Mouse (Mus musculus): ENCODE results near the gene Myoz2. TPM values are rescaled to one million over a fixed set of nuclear protein-coding genes. Genes with fewer than 3 reads are reported as not detected.

Gene Myoz2
- 100 to 1,000 TPM; 268 to 314 TPM for total RNA-seq (2021)
- long read RNA-seq, experiment 1, transcript Myoz2-201 (6 exons, 1,181 nt) = major isoform, 119 of 141 reads
- long read RNA-seq, experiment 1, partial matches to known transcripts = 4 of 141 reads
- long read RNA-seq, experiment 1, other reads (novel, unspliced or antisense) = 13 of 141 reads
- long read RNA-seq, experiment 2, transcript Myoz2-201 (6 exons, 1,181 nt) = major isoform, 128 of 151 reads
- long read RNA-seq, experiment 2, transcript Myoz2-204 (6 exons, 824 nt) = minor isoform, 5 of 151 reads
- long read RNA-seq, experiment 2, partial matches to known transcripts = 5 of 151 reads
- long read RNA-seq, experiment 2, other reads (novel, unspliced or antisense) = 8 of 151 reads

DNA sequence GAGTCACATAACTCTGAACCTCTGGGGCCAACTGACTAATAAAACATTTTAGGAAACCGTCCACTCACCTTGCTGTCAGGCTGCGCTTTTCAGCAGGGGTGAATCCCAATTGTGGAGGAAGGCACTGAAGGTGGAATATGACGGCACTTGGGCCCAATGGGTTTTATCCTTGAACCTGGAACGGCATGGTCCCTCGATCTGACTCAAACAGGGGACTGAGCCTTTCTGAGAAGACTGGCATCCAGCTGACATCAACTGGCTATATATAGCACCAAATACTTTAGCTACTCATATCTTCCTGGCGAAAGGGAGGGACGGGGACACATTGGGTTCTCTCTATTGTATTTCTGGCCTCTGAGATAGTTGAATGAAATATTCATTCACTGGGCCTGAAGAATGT is at the start of gene Myoz2:
Gene Myoz2 (minus strand): TSS at position 264 of the 400 bp plus-strand sequence.
- no peak for DNase-seq

DNA sequence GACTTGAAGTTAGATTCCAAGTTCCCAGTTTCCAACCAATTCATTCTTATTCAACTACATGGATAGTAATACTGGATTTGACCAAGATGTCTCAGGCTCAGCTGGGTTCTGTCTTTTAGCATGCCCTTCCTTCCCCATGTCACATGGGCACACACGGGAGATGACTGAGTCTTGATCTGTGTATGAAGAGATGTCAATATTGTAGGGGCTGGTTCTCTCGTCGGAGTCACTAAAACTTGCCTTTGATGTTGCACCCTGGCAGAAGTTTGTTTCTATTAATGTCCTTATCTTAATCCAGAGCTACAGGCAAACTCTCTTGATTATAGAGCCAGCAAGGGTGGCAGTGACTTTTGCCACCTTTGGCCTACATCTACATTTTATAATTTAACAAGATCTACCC is 46.9 kb upstream of the Myoz2 start:
- DNase-seq = no peak

DNA sequence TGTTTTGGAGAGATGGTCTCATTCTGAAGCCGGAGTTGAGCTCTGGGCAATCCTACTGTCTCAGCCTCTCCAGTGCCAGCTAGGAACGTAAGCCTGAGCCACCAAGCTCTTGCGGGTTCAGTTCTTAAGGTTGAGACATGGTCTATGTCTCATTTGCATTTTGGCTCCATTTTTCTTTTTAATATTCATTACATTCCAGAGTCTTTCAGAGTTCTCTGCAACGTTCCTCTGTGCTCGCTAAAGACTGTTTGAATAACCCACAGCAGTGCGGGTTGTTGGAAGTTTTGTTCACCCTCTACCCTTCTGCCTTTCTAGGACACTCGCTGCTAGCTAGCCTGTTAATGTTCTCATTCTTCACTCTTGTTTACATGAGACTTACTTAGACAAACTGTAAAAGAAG is 46.1 kb upstream of the Myoz2 start:
- DNase-seq = no peak

DNA sequence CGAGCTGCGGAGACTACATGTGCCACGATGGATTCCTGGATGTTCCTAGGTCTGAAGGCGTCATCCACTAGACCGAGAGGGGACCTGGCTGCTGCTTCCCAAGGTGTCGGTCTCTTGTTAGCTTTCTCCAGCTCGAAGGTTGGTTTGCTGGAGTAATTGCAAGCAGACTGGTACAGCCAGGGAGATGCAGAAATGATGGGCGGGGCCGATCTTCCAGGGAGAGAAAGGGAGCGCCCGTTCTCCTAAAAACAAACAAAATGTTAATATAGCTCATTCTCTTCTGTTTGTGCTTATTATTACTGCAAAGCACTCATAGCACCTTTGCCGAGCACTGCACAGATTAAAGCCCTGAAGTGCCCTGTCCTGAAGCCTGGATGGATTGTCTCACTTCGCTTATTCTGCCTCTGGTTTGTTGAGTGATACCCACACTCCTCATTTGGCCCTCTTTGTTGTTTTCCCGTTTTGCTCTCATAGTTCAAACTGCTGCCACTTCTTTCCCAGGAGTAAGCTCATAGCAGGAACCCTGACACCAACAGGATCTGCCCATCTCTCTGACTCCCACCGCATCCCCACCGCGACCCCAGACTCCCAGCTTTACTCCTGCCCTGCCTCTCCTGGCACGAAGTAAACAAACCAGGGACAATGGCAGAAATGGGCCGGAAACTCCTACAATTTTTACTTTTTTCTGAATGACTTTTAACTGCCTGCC is 45.4 kb upstream of the Myoz2 start:
- no peak for DNase-seq

DNA sequence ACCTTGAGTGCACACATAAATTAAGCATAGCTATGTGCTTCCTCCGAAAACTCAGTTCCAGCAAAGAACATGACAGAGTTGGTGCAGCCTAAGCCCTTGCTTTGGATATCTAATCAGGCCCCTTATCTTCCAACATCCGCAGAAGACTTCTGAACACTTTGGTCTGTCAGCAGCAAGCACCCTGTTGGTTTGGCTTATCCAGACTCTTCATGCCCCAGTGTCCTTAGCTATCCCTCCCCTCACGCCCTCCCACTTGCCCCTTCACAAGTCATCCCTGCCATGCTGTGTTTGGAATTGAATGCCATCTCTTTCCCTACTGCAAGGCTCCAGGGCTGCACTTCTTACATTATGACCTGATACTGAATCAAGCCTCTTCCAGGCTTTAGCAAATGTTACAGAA is 40.9 kb upstream of the Myoz2 start:
- no peak for DNase-seq

DNA sequence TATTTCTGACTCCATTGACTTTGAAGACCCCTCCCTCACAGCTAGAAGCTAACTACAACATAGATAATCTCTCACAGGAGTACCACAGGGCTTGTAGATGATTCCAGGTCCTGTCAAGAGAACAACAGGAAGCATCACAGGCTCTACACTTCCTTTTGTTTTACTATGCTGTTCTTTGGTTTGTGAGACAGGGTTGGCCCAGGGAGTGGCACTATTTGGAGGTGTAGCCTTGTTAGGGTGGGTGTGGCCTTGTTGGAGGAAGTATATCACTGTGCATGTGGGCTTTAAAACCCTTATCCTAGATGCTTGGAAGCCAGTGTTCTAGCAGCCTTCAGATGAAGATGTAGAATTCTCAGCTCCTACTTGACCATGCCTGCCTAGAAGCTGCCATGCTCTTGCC is 40.2 kb upstream of the Myoz2 start:
- no peak for DNase-seq

DNA sequence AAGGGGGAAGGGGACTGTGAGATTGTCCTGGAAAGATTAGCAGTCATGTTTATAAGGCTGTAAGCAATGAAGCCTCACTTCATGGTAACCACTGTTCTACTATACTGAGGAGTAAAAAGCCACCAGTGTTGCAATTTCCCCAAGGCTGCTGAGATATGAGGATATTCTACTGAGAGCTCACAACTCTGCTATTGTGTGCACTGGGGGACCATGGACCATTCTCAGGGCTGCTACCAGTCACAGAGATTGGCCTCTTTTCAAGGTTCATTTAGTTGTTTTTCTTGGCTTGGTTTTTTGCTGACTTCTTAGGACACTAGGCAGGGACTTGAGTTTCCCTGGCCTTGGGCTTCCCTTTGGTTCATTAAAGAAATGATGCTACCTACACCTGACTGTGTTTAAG is 38.5 kb upstream of the Myoz2 start:
- DNase-seq = no peak

DNA sequence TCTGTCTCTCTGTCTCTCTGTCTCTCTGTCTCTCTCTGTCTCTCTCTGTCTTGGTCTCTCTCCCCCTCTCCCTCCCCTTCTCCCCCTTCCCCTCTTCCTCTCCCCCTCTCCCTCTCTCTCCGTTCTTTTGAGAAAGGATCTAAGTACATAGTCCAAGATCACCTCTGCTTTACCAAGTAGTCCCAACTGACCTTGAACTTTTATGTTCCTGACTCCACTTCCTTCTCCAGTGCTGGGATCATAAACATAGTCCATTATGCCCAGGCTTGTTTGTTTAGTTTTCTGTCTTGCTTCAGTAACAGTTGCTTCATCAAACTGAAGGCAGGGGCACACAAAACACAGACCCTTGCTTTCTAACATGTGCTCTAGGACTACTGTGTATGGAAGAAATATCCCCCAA is 37.7 kb upstream of the Myoz2 start:
- no peak for DNase-seq

DNA sequence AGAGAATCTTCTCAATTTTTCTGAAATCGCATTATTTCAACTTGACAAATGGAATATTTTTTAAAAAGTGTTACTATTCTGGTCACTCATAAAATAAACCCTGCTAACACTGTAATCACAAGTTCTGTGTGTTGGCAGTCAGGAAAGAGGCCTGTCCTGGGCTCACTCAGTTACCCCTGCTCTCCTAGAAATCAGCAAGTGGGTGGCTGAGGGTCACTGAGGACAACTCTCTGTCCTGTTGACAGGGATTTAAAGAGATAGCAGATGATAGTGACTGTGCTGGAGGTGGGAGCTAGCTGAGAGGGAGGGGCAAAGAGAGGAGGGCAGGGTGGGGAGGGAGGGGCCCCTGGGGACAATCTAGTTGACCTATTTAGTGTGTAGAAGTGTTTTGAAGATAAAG is 36.2 kb upstream of the Myoz2 start:
- DNase-seq = no peak

DNA sequence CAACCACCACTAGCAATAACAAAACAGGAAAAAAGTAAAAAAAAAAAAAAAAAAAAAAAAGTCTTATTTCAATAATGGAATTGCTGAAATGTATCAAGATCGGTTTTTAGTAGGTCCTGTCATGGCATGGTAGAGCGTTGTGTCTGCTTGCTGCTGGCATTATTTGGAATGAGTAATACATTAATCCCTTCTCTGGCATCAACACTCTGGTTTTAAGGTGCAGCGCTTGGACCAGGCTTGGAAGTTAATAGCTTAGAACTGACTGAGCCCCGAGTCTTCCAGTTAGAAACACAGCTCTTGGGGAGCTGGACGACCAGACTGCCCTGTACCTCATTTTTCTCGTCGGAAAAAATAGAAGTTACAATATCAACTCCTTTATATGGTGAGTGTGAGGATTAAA is 32.0 kb upstream of the Myoz2 start:
- DNase-seq = no peak

DNA sequence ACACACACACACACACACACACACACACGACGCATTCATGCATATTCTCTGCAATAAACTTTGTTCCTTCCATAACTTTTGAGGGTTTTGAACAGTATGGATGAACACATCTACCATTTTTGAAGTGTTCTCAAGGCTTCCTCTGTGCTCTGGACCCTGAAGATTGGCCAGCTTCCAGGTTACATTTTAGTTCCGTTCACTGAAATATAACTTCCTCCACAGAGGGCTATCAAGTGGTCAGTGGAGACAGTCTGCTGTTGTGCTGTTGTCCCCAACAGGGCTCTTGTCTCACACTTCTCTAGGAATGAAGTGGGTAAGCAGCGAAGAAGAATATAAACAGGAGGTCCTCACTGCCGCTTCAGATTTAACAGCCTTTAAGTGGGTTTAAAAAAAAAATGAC is 30.7 kb upstream of the Myoz2 start:
- no peak for DNase-seq

DNA sequence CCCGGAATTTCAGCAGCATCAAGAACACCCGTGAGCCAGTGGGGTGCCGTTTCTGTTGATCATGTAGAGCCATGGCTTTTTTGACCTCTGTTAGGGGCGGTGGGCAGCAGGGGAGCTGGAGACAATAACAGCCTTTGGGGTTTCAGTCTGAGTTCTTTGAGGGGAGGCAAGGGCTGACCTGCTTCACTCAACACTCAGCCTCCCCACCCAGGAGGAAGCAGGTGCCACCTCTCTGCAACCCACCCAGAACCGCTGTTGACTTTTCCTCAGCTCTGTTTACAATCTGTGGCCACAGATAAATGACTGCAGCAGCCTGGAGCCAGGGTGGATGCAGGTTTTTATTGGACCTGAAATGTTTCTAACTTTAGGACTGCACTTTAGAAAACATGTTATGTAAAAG is 29.4 kb upstream of the Myoz2 start:
- no peak for DNase-seq

DNA sequence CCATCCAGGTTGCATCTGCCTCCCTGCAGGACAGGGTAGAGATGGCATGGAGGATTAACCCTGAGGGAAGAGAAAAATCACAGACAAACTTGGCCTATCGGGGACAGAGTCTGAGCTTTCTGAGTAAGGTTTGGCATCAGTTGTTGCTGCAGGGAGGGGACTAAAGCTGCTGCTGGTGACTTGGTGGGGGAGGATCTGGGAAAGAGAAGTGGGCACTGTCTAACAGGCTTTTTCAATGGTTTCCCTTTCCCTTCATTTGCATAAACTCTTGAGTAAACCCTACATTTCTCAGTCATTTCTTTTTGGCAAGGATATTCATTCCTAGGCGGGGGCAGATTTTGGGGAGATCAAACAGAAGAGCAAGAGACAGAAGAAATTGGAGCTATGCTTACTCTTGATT is 27.1 kb upstream of the Myoz2 start:
- no peak for DNase-seq

DNA sequence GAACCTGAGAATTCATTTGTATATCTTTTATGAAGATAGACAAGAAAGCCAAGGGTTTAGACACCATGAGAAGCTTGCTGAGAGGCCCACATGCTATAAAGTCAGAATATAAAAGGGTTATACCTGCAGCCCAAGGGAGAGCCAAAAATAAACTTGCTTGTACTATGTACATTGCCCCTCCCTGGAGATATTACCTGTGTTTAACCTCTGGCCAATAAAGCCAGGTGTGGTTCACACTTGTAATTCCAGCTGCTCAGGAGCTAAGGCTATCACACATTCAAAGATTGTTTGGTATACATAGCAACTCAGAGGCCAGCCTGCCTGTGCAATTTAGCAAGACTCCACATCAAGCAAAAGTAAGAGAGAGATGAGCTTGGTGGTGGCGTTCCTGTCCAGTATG is 24.0 kb upstream of the Myoz2 start:
- DNase-seq = no peak

DNA sequence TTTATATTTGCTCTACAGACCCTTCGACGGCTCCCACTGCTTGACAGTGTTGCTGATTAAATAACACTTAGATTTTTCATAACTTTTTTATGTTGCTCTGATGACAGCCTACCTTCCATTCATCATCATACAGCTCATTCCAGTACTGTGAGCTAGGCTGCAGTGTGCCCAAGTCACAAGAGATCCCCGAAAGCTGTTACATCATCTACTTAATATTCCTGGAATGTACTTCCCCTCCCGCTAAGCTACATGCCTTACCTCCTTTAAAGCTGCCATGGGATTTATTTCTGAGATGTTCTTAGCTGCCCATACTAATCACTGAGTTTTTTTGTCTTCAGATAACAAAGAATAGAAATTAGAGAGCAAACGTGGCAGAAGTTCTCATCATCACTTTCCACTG is 19.4 kb upstream of the Myoz2 start:
- no peak for DNase-seq

DNA sequence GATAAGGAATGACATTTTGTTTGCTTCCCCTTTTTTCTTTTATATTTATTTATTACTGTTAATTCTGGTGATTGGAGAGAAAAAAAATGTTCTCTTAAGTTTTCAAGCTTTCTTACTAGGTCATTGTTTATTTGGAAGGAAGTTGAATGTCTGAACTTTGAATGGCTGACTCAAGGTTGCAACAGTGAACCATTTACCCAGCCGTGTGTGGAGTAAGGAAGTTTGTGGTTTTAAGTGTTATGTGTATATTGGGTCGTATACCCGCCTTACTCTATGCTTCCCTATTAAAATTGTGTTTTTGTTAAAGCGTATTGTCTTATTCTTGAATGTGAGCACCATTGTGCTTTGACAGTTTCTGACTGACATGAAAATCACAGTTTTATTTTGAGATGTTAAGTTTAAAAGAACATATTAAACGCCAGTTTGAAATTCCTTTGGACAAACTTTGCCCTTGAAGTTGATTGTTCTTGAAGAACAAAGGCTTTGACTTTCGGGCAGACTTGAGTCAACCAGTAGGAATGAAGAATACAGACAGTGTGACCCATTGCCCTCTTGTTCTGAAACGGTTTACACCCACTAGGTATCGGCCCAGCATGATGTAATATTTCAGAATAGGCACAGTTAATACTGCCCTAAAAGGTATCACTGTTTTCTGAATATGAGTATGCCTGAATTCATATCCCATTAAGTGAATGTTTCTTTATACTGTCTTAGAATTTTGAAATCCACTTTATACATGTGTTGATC is 18.6 kb upstream of the Myoz2 start:
- no peak for DNase-seq

DNA sequence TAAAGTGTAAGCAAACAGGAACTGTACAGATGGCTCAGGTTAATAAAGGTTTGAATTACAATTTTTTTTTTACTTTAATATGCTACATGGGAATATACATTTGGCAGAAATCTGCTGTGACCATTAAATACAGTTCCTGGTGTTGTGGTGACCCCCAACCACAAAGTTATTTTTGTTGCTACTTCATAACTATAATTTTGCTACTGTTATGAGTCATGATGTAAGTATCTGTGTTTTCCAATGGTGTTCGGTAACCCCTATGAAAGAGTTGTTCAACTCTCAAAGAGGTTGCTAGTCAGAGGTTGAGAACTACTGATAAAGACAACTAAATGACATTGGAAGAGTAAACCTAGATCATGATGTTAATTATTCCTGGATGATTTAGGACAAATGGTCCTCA is 7.5 kb upstream of the Myoz2 start:
- no peak for DNase-seq

DNA sequence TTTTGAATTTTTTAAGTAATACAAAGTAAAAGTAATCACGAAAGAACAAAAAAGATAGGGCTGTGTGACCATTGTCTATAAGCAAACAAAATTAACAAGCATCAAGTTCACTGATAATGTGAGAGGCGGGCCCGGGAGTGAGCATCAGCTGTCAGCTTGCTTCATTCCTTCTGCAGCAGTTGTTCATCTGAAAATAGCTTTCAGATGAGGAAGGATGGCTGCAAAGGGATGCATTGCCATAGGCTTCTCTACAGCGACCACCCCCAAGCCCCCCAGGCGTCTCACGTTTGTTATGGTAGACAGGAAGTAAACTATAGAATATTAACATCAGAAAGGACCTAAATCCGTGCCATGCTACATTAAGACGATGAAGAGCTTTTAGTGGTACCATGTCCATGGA is 1.0 kb downstream of the Myoz2 start:
- DNase-seq = no peak

DNA sequence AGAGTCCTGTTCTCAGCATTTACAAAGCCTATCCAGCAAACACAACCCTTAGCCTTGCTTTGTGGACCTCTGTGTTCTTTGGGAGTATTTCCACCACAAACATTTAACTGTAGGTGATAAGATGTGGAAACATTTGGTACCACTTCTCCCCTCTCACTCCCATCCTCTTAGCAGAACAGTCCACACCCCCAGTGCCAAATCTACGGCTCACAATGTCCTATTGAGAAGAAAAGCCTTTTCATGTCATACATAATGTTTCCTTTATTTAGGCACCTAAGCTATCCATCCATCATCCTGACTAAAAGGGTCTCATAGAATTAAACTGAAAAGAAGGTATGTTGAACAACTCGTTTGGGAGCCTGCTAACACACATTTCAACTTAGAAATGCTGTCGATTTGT is 9.2 kb downstream of the Myoz2 start:
- no peak for DNase-seq

DNA sequence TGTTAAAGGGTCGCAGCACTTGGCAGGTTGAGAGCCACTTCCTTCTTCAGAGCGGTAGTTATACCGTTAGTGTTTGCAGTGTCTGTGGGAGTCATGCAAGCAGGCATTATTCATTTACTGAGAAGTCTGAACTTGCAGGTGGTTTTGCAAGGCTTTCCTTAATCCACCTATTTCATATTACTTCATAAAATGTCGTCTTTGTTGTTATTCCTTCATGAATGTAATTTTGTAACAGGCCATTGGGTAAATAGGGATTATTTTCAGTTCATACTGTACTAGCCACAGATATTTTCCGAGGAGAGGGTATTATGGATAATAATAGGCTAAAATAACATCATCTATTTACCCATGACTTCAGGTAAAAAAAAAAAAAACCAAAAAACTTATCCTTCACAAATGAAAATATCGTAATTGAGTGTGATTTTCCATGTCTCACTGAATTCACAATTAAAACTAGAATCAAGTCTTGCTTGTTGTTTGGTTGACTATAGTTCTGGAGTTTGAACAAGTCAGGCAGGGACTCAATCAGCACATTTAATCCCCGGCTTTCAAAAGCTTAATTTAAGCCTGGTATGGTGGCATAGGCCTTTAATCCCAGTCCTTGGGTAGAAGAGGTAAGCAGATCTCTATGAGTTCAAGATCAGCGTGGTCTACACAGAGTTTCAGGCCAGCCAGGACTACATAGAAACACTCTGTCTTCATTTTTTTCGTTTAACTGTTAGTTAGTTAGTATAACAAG is 10.2 kb downstream of the Myoz2 start:
- no peak for DNase-seq

DNA sequence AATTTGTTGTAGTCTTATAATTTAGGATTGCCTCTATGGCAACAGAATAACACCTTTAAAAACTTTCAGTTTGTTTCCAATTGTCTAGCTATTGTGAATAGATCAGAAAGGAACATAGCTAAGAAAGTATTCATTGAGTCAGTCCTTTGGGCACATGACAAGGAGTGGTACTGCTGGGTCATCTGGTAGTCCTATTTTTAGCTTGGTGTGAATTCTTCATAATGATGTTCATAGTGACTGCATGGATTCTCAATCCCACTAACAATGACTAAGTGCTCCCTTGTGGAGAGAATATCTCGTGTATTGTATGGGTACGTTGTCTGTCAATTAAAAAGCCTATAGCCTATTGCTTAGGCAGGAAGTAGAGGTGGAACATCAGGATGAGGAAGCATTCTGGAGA is 16.0 kb downstream of the Myoz2 start:
- DNase-seq = no peak

DNA sequence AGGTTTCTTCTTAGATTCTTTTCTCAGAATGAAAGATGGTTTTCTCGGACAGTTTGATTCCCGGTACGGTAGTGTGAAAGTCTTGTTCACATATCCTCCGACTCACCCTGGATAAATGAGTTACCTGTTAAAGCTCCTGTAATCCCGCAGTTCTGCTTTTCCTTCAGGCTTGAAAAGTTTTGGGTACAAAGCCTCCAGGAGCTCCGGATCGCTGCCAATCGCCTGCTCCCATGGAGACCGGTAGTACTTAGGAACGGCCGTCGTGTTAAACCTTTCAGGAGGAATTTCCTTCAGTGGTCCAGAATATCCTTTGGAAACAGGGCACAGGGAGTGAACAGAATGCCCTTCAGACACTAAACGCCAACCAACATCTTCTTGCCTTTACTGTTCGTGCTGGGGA is 21.3 kb downstream of the Myoz2 start:
- no peak for DNase-seq

DNA sequence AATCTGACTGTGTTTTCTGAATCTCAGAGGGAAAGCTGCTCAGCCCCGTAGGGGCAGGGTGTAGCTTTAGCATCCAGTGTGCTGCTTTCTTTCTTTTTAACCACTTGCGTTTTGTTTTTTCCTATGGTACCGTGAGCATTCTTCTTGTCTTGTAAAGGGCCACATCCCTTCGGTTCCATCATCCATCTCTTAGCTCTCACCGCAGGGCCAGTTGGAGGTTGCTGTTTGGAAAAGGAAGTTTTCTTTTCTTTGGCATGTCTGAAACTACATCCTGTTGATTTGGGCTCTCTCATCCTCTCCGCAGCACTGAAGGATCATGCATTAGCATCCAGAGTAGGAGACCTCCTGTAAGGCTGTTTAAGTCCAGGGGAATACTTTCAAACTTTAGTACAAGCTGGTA is 25.4 kb downstream of the Myoz2 start:
- no peak for DNase-seq
